Mouse (Mus musculus) E14TG2a.4 (cell line): ENCODE data around the gene Ppp2r2c.

Experiments used
- H3K27me3 ChIP-seq: 2 replicates; pipeline ENCODE4 v1.6.1; 2014; ENCODE audit warnings: low read length, control low read depth; ENCODE audit not compliant: insufficient read depth
- H3K36me3 ChIP-seq: 2 replicates; pipeline ENCODE4 v1.6.1; 2014; ENCODE audit warnings: low read length, control low read depth; ENCODE audit not compliant: insufficient read depth
- H3K4me1 ChIP-seq: replicated peaks from 2 replicates; pipeline ENCODE4 v1.6.1; 2014; ENCODE audit warnings: low read depth, low read length, control low read depth
- H3K4me3 ChIP-seq: replicated peaks from 2 replicates; pipeline ENCODE4 v1.5.1; 2014; ENCODE audit warnings: mild to moderate bottlenecking, low read length
- H3K9me3 ChIP-seq: 2 replicates; pipeline ENCODE4 v1.6.1; 2014; ENCODE audit warnings: low read length, control low read depth
- CTCF ChIP-seq: conservative IDR thresholded peaks from 2 replicates; pipeline ENCODE4 v1.5.1; 2014; ENCODE audit warnings: low read length
- NANOG ChIP-seq: IDR thresholded peaks from 2 replicates; pipeline ENCODE4 v1.6.1; 2014; ENCODE audit warnings: borderline replicate concordance, low read length, mixed read lengths
- POU5F1 ChIP-seq: IDR thresholded peaks from 2 replicates; pipeline ENCODE4 v1.6.1; 2014; ENCODE audit warnings: low read length, borderline replicate concordance

The Ppp2r2c gene

DNA sequence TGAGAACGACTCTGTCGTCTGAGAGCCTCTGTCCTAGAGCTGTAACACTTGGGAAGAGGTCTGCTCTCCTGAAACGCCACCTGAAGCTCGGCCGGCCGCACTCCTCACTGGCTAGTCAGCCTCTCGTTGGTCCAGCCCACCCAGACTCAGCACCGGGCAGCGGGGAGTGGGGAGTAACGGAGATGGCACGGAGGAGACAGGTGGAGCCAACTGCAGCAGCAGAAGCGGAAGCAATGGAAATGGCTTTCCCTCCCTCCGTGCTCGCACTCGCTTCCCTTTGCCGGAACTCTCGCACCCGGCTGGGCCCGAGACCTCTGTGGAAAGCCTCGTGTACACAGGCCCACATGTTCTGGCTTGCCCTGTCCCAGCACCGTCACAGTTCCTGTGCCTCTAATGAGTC is 41.2 kb downstream of the Ppp2r2c start:
- Histone ChIP-seq H3K36me3 (no peaks in the 10 kb centered on the region), H3K4me1 (peaks cover 60% of the 10 kb centered on the region), H3K27me3 (peaks cover 14% of the 10 kb centered on the region), H3K4me3 (no peak overlapping the region), H3K9me3 (no peaks in the 10 kb centered on the region)
- no peak for TF ChIP-seq NANOG
- TF ChIP-seq CTCF: no peak
- TF ChIP-seq POU5F1: no peak

DNA sequence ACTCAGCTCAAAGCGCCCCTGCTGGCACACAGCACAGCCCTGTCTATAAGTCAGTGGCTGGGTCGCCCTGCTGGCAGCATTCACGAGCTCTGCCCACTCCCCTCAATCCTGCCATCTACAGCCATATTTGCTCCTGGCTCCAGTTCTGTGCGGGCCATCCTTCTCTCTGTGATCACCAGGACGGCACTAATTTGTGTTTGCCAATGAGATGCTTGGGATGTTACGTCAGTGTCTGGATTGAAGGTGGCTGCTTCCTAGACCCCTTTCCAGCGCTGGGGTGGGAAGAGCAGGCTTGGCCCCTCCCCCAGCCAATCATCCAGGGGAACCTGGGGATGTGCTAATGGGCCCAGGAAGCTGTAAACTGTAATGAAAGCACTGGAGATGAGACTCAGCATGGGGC is 42.7 kb downstream of the Ppp2r2c start:
- Histone ChIP-seq H3K9me3 (no peaks in the 10 kb centered on the region), H3K27me3 (peaks cover 14% of the 10 kb centered on the region), H3K4me3 (no peak overlapping the region), H3K36me3 (no peaks in the 10 kb centered on the region), H3K4me1 (peaks cover 60% of the 10 kb centered on the region)
- TF ChIP-seq NANOG: no peak
- no peak for TF ChIP-seq CTCF

DNA sequence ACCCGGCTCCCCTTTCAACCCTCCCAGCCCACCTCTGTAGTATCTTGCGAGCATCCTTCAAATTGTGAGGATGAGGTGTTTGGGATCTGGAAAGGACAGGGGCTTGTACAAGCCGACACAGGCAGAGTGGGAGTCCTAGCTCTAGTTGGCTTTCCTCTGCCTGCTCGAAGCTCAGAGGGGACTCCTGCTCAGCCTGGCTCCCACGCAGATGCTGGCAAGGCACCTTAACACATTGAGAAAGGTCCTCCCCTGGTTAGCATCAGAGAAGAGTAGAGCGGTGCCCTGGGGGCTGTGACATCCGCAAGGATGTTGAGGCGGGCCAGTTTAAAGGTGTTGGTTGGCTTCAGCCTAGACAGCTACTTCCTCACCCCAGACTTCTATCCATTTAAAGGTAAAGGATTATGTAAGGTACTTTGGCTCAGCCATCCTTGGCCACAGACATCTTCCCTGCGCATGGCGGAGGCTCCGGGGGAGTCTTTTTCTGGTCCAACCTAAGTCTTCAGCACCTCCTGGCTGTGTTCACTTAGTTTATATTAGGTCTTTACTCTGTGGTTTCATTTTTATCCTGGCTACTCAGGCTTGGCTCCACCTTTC is 43.5 kb downstream of the Ppp2r2c start:
- Histone ChIP-seq H3K36me3 (no peaks in the 10 kb centered on the region), H3K27me3 (peaks cover 14% of the 10 kb centered on the region), H3K4me1 (peaks cover 57% of the 10 kb centered on the region), H3K4me3 (no peak overlapping the region), H3K9me3 (no peaks in the 10 kb centered on the region)
- TF ChIP-seq CTCF: no peak
- TF ChIP-seq NANOG: no peak
- TF ChIP-seq POU5F1: no peak

DNA sequence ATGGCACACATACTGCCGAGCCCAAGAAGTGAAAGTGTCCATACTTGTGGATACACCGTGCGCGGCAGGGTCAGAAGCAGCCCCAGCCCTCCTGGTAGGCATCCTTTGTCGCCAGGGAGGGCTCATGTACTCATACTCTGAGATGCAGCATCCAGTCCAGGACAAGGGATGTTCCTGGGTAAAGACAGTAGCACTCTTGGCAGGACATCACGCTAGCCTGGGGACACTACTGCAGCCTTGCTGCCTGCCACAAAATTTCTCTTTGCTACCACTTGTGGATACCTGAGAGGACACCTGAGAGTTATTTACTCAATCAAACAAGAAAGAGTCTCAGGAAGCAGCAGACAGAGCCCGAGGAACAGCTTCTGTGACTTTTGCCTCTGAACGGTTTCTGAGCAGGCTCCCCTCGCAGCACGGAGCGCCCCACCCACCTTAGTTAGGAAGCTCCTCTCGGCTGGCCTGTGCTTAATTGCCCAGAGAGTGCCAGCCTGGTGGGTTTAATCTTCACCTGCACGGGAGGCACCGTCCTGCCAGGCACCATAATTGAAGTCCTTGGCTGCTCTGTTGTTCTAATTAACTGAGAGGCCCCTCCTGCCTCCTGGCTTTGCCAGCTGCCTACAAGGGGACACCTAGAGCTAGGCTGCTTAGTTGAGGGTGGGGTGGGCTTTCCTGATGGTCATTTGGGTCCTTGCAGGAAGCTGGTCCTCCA is 44.4 kb downstream of the Ppp2r2c start:
- Histone ChIP-seq H3K9me3 (no peaks in the 10 kb centered on the region), H3K4me3 (no peak overlapping the region), H3K4me1 (peaks cover 53% of the 10 kb centered on the region), H3K27me3 (peaks cover 14% of the 10 kb centered on the region), H3K36me3 (no peaks in the 10 kb centered on the region)
- TF ChIP-seq CTCF (no peak), POU5F1 (no peak), NANOG (no peak)

DNA sequence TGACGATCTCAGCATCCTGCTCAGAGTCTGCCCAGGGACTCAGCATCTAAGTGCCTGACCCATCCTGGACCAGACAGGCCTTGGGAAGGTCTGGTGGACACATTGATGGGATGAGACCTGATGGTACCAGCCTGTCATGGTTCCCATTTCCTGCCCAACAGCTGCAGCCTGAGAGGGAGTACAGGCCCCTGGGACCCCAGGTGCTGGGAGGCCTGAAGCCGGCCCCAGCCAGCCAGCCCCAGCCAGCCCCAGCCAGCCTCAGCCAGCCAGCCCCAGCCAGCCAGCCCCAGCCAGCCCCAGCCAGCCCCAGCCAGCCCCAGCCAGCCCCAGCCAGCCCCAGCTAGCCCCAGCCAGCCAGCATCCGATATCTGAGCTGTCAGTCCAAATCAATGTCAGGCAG is 46.9 kb downstream of the Ppp2r2c start:
- TF ChIP-seq CTCF: no peak
- TF ChIP-seq NANOG: no peak
- TF ChIP-seq POU5F1: no peak
- Histone ChIP-seq H3K4me1 (peaks cover 57% of the 10 kb centered on the region), H3K27me3 (peaks cover 10% of the 10 kb centered on the region; the same call in 1 of the 2 replicates), H3K4me3 (no peak overlapping the region), H3K36me3 (no peaks in the 10 kb centered on the region), H3K9me3 (no peaks in the 10 kb centered on the region)

DNA sequence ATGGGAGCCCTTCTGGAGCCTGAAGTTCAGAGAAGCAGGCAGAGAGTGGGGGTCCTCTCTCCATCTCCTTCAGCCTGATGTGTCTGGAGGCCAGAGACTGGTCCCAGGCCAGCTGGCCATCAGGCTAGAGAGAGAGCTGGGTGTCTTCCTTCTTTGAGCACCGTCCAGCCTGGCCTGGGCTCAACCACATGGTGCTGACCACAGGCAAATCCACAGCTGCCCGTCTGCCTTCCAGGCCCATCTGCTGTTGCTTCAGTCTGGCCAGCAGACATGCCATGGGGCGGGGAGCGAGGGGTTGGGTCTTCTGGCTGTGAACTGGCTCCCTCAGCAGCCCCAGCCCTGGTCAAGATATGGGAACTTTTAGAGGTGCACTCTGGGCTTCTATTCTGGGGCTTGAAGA is 48.3 kb downstream of the Ppp2r2c start:
- H3K4me1 ChIP-seq: peaks cover 58% of the 10 kb centered on the region
- H3K36me3 ChIP-seq: no peaks in the 10 kb centered on the region
- TF ChIP-seq NANOG: no peak
- no peak for TF ChIP-seq CTCF
- no peak for TF ChIP-seq POU5F1
- no peak overlapping the region for H3K4me3 ChIP-seq
- H3K27me3 ChIP-seq: peaks cover 10% of the 10 kb centered on the region; the same call in 1 of the 2 replicates
- no peaks in the 10 kb centered on the region for H3K9me3 ChIP-seq

DNA sequence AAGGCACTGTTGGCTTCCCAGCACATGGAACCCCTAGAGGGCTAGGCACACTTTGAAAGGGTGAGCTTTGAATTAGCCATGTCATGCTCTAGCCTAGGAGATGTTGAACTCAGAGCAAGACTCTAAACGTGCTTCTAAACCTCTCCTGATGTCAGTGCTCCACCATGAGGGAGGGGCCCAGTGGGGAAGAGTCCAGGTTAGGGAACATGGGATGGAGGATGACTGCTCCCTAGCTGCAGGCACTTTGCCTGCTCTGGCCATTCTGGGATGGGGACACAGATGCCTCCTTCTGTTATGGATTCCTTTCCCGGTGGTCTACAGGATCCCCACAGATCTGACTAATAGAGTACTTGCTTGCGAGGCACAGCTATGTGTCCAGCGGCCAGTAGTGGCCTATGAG is 48.9 kb downstream of the Ppp2r2c start:
- H3K27me3 ChIP-seq: peaks cover 9% of the 10 kb centered on the region; the same call in 1 of the 2 replicates

DNA sequence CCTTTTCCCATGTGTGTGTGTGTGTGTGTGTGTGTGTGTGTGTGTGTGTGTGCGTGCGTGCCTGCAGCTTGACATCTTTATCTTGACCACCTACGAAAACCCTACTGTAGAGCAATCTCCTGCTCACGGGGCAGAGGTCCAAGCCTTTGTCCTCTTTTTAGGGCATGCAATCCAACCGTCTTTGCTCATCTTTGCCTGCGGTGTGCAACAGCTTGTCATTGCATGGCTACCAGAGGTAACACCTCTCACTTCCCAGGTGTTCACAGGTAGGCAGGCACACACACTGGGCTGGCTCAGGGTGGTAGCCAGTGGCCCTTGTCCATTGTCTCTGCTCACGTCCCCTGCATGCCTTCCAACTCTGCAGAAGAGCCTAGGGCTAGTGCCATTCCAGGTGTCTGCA is 49.7 kb downstream of the Ppp2r2c start:
- no peak overlapping the region for H3K4me3 ChIP-seq
- TF ChIP-seq CTCF (no peak), NANOG (no peak), POU5F1 (no peak)
- H3K4me1 ChIP-seq: peaks cover 44% of the 10 kb centered on the region
- H3K9me3 ChIP-seq: no peaks in the 10 kb centered on the region
- H3K27me3 ChIP-seq: peaks cover 2% of the 10 kb centered on the region; the same call in 1 of the 2 replicates
- H3K36me3 ChIP-seq: no peaks in the 10 kb centered on the region

More for the DNA sequence above, 48.9 kb downstream of the Ppp2r2c start:
- no peak overlapping the region for H3K4me3 ChIP-seq
- no peaks in the 10 kb centered on the region for H3K9me3 ChIP-seq
- TF ChIP-seq CTCF (no peak), NANOG (no peak), POU5F1 (no peak)
- H3K36me3 ChIP-seq: no peaks in the 10 kb centered on the region
- peaks cover 52% of the 10 kb centered on the region for H3K4me1 ChIP-seq
